Mouse (Mus musculus): ENCODE data around the gene Ftsj1. TPM values are rescaled to one million over a fixed set of nuclear protein-coding genes. Genes with fewer than 3 reads are reported as not detected.

Gene Ftsj1
- total and polyA plus RNA-seq, 2 experiments from 2014 or later = 17.1 to 20.9 TPM

- Histone ChIP-seq H3K4me1 (ENCODE audit: control insufficient read depth, insufficient read depth) (no peaks in the 10 kb centered on the region), H3K27ac (ENCODE audit: low read depth) (no peak overlapping the region), H3K4me2 (ENCODE audit: low read depth, low read length) (peak overlapping the region; percentile 82), H3K36me3 (replicated peaks; ENCODE audit: control insufficient read depth, insufficient read depth, low read length) (no peaks in the 10 kb centered on the region), H3K9ac (replicated peaks; ENCODE audit: low read depth, low read length) (no peak overlapping the region), H3K4me3 (ENCODE audit: low read depth, low read length) (peak overlapping the region; percentile 59; the same call in 1 of the 2 replicates), H3K27me3 (ENCODE audit: control insufficient read depth, insufficient read depth, low read length) (no peaks in the 10 kb centered on the region), H3K9me3 (replicated peaks; ENCODE audit: control insufficient read depth, low read length) (no peaks in the 10 kb centered on the region)
- TF ChIP-seq CTCF (IDR thresholded peaks at IDR 0.05; ENCODE audit: low read depth) (no peak), EP300 (IDR thresholded peaks at IDR 0.05; ENCODE audit: low read depth) (no peak)
- DNase-seq (ENCODE audit: low spot score) = no peak
- 44% methylated on average over 7 of the region's 7 CpGs for WGBS
- ATAC-seq (ENCODE audit: insufficient read depth, low read depth) = no peak
These were observed 46.7 kb downstream of the Ftsj1 start for GRCm38 (mm10) chrX:8205551-8205950.

- H3K36me3 ChIP-seq (replicated peaks; ENCODE audit: control insufficient read depth, insufficient read depth, low read length) = no peaks in the 10 kb centered on the region
- H3K9ac ChIP-seq (replicated peaks; ENCODE audit: low read depth, low read length) = no peak overlapping the region
- ATAC-seq (ENCODE audit: insufficient read depth, low read depth) (no peak), DNase-seq (ENCODE audit: low spot score) (no peak)
- no peak for TF ChIP-seq CTCF (IDR thresholded peaks at IDR 0.05; ENCODE audit: low read depth)
- H3K4me3 ChIP-seq (ENCODE audit: low read depth, low read length) = no peak overlapping the region
- H3K4me1 ChIP-seq (ENCODE audit: control insufficient read depth, insufficient read depth) = no peaks in the 10 kb centered on the region
- no peak overlapping the region for H3K27ac ChIP-seq (ENCODE audit: low read depth)
- no peaks in the 10 kb centered on the region for H3K9me3 ChIP-seq (replicated peaks; ENCODE audit: control insufficient read depth, low read length)
- H3K27me3 ChIP-seq (ENCODE audit: control insufficient read depth, insufficient read depth, low read length) = no peaks in the 10 kb centered on the region
- H3K4me2 ChIP-seq (ENCODE audit: low read depth, low read length) = no peak overlapping the region
- 64% methylated on average over 4 of the region's 4 CpGs for WGBS
These were observed 47.1 kb downstream of the Ftsj1 start for GRCm38 (mm10) chrX:8205088-8205487.

- H3K9me3 ChIP-seq (replicated peaks; ENCODE audit: control insufficient read depth, low read length) = no peaks in the 10 kb centered on the region
- DNase-seq (ENCODE audit: low spot score) = no peak
- no peaks in the 10 kb centered on the region for H3K27me3 ChIP-seq (ENCODE audit: control insufficient read depth, insufficient read depth, low read length)
- H3K36me3 ChIP-seq (replicated peaks; ENCODE audit: control insufficient read depth, insufficient read depth, low read length) = no peaks in the 10 kb centered on the region
- TF ChIP-seq CTCF (IDR thresholded peaks at IDR 0.05; ENCODE audit: low read depth) = no peak
- TF ChIP-seq EP300 (IDR thresholded peaks at IDR 0.05; ENCODE audit: low read depth) = no peak
- H3K4me3 ChIP-seq (ENCODE audit: low read depth, low read length) = no peak overlapping the region
- ATAC-seq (ENCODE audit: insufficient read depth, low read depth) = no peak
- H3K27ac ChIP-seq (ENCODE audit: low read depth) = no peak overlapping the region
- H3K4me2 ChIP-seq (ENCODE audit: low read depth, low read length) = no peak overlapping the region
- WGBS = 77% methylated on average over 10 of the region's 10 CpGs
- H3K4me1 ChIP-seq (ENCODE audit: control insufficient read depth, insufficient read depth) = no peaks in the 10 kb centered on the region
- no peak overlapping the region for H3K9ac ChIP-seq (replicated peaks; ENCODE audit: low read depth, low read length)
These were observed 48.1 kb downstream of the Ftsj1 start for GRCm38 (mm10) chrX:8204076-8204475.

GRCm38 (mm10) chrX:8203105-8203504 lies 49.1 kb downstream of the Ftsj1 start:
- TF ChIP-seq EP300 (IDR thresholded peaks at IDR 0.05; ENCODE audit: low read depth) = no peak
- TF ChIP-seq CTCF (IDR thresholded peaks at IDR 0.05; ENCODE audit: low read depth) = no peak
- Histone ChIP-seq H3K36me3 (replicated peaks; ENCODE audit: control insufficient read depth, insufficient read depth, low read length) (no peaks in the 10 kb centered on the region), H3K27me3 (ENCODE audit: control insufficient read depth, insufficient read depth, low read length) (no peaks in the 10 kb centered on the region), H3K27ac (ENCODE audit: low read depth) (no peak overlapping the region), H3K4me2 (ENCODE audit: low read depth, low read length) (no peak overlapping the region), H3K4me1 (ENCODE audit: control insufficient read depth, insufficient read depth) (no peaks in the 10 kb centered on the region), H3K9me3 (replicated peaks; ENCODE audit: control insufficient read depth, low read length) (no peaks in the 10 kb centered on the region), H3K9ac (replicated peaks; ENCODE audit: low read depth, low read length) (no peak overlapping the region), H3K4me3 (ENCODE audit: low read depth, low read length) (no peak overlapping the region)
- ATAC-seq (ENCODE audit: insufficient read depth, low read depth) (no peak), DNase-seq (ENCODE audit: low spot score) (no peak)
- 87% methylated on average over 13 of the region's 14 CpGs for WGBS

GRCm38 (mm10) chrX:8193419-8193723 lies 58.8 kb downstream of the Ftsj1 start, which contains the start of gene Ebp:
TSS of gene Ebp (minus strand) at chrX:8193512.
- H3K27me3 ChIP-seq (ENCODE audit: control insufficient read depth, insufficient read depth, low read length) = no peaks in the 10 kb centered on the region
- H3K27ac ChIP-seq (ENCODE audit: low read depth) = peak within 1 kb of the TSS; percentile 58
- peak within 1 kb of the TSS; percentile 60 for H3K9ac ChIP-seq (replicated peaks; ENCODE audit: low read depth, low read length)
- no peaks in the 10 kb centered on the region for H3K36me3 ChIP-seq (replicated peaks; ENCODE audit: control insufficient read depth, insufficient read depth, low read length)
- DNase-seq (ENCODE audit: low spot score) = no peak
- peak within 1 kb of the TSS; percentile 71 for H3K4me2 ChIP-seq (ENCODE audit: low read depth, low read length)
- ATAC-seq (ENCODE audit: insufficient read depth, low read depth) = peak; percentile 43; the same call in 1 of the 2 replicates
- H3K9me3 ChIP-seq (replicated peaks; ENCODE audit: control insufficient read depth, low read length) = no peaks in the 10 kb centered on the region
- H3K4me1 ChIP-seq (ENCODE audit: control insufficient read depth, insufficient read depth) = peaks cover 4% of the 10 kb centered on the region; the same call in 1 of the 2 replicates
- 20% methylated on average over 10 of the region's 10 CpGs for WGBS
- peak within 1 kb of the TSS; percentile 60 for H3K4me3 ChIP-seq (ENCODE audit: low read depth, low read length)
- TF ChIP-seq CTCF (IDR thresholded peaks at IDR 0.05; ENCODE audit: low read depth) = no peak
- no peak for TF ChIP-seq EP300 (IDR thresholded peaks at IDR 0.05; ENCODE audit: low read depth)

Measured in heart, postnatal 0 days (tissue).